Mouse (Mus musculus): ENCODE measurements around the gene Prkcb. TPM values are rescaled to one million over a fixed set of nuclear protein-coding genes. Genes with fewer than 3 reads are reported as not detected.

Gene Prkcb
- polyA plus RNA-seq, 1 experiment = 17.8 TPM

GRCm38 (mm10) chr7:122403343-122403742 is 114.8 kb downstream of the Prkcb start:
- Histone ChIP-seq H3K36me3 (ENCODE audit: control insufficient read depth, insufficient read depth) (no peaks in the 10 kb centered on the region), H3K79me2 (ENCODE audit: control insufficient read depth, insufficient read depth) (no peaks in the 10 kb centered on the region), H3K27me3 (ENCODE audit: control insufficient read depth, insufficient read depth, insufficient read length) (no peaks in the 10 kb centered on the region), H3K4me3 (ENCODE audit: insufficient read depth, poor library complexity, severe bottlenecking) (no peak overlapping the region), H3ac (ENCODE audit: control insufficient read depth, insufficient read length, low read depth) (no peak overlapping the region), H3K79me3 (ENCODE audit: low read depth) (no peaks in the 10 kb centered on the region)
- no peak for TF ChIP-seq MAX (IDR thresholded peaks at IDR 0.05)
- no peak for TF ChIP-seq CTCF (IDR thresholded peaks at IDR 0.05; ENCODE audit: control insufficient read depth, insufficient read depth, insufficient read length)
- no peak for TF ChIP-seq MYOG (IDR thresholded peaks at IDR 0.05; ENCODE audit: control insufficient read depth, extremely low read depth, insufficient read length)
- TF ChIP-seq FOSL1 (IDR thresholded peaks at IDR 0.05; ENCODE audit: insufficient read depth, low read length, poor library complexity, severe bottlenecking) = no peak
- TF ChIP-seq CEBPB (IDR thresholded peaks at IDR 0.05; ENCODE audit: low read depth) = no peak
- no peak for TF ChIP-seq MYOD1 (IDR thresholded peaks at IDR 0.05; ENCODE audit: control insufficient read depth, insufficient read length, low read depth)
- no peak for TF ChIP-seq USF1 (IDR thresholded peaks at IDR 0.05; ENCODE audit: low read depth)

DNA sequence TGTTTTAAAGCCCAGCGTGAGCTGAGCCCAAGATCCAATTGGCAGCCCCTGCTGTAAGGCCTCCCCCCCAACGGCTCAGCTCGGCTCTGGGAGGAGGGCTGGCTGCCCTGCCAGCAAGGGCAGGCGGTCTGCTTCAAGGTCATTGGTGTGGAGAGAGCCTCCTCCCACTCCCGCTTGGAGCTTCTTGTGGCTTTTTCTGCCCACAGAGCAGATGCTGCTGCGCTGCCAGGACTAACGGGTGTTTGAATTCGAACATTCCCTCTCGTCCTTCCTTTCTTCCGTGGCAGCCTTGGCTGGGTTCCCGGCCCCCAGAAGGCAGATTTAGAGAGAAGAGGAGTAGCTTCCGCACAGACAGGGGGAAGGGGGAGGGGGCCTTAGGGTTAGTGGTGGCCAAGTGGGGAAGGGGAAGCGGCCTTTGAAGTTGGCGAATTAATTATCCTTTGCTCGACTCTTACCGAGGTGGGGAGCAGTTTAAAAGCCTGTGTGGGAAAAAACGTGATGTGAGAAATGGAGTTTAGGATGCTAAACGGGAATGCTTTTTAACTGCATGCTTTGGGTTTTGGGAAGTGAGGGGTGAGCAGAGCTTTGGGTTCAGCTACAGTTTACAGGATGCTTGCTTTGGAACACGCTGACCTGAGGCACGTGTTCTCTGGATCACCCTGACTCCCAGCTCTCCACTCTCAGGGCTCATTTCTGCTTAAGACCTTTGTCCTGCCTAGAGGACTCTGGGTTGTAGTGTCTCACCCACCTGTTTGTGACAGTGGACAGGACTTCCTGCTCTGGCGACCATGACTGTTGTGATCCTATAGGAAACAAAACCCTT is 116.2 kb downstream of the Prkcb start:
- Histone ChIP-seq H3K36me3 (ENCODE audit: control insufficient read depth, insufficient read depth) (no peaks in the 10 kb centered on the region), H3K27me3 (ENCODE audit: control insufficient read depth, insufficient read depth, insufficient read length) (no peaks in the 10 kb centered on the region), H3ac (ENCODE audit: control insufficient read depth, insufficient read length, low read depth) (no peak overlapping the region), H3K4me3 (ENCODE audit: insufficient read depth, poor library complexity, severe bottlenecking) (no peak overlapping the region), H3K79me3 (ENCODE audit: low read depth) (no peaks in the 10 kb centered on the region), H3K79me2 (ENCODE audit: control insufficient read depth, insufficient read depth) (no peaks in the 10 kb centered on the region)
- TF ChIP-seq CEBPB (IDR thresholded peaks at IDR 0.05; ENCODE audit: low read depth) = no peak

GRCm38 (mm10) chr7:122406625-122407024 is 118.1 kb downstream of the Prkcb start:
- Histone ChIP-seq H3ac (ENCODE audit: control insufficient read depth, insufficient read length, low read depth) (no peak overlapping the region), H3K4me3 (ENCODE audit: insufficient read depth, poor library complexity, severe bottlenecking) (no peak overlapping the region), H3K79me2 (ENCODE audit: control insufficient read depth, insufficient read depth) (no peaks in the 10 kb centered on the region), H3K79me3 (ENCODE audit: low read depth) (no peaks in the 10 kb centered on the region), H3K36me3 (ENCODE audit: control insufficient read depth, insufficient read depth) (no peaks in the 10 kb centered on the region), H3K27me3 (ENCODE audit: control insufficient read depth, insufficient read depth, insufficient read length) (no peaks in the 10 kb centered on the region)
- TF ChIP-seq MYOD1 (IDR thresholded peaks at IDR 0.05; ENCODE audit: control insufficient read depth, insufficient read length, low read depth) (no peak), FOSL1 (IDR thresholded peaks at IDR 0.05; ENCODE audit: insufficient read depth, low read length, poor library complexity, severe bottlenecking) (no peak), MAX (IDR thresholded peaks at IDR 0.05) (no peak), CEBPB (IDR thresholded peaks at IDR 0.05; ENCODE audit: low read depth) (no peak)

DNA sequence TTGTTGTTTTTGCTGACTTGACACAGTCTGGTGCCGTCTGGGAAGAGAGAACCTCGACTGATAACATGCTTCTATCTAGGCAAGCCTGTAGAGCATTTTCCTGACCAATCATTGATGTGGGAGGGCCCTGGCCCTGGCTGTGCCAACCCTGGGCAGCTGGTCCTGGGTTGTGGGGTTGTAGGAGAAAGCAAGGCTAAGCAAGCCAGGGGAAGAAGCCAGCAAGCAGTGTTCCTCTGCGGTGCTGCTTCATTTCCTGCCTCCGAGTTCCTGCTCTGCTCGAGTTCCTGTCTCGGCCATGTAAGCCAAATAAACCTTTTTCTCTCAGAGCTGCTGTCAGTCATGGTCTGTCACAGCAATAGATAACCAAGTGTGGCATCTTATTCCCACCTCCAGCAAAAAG is 121.4 kb downstream of the Prkcb start:
- H3K27me3 ChIP-seq (ENCODE audit: control insufficient read depth, insufficient read depth, insufficient read length) = no peaks in the 10 kb centered on the region
- H3K4me3 ChIP-seq (ENCODE audit: insufficient read depth, poor library complexity, severe bottlenecking) = no peak overlapping the region
- no peak overlapping the region for H3ac ChIP-seq (ENCODE audit: control insufficient read depth, insufficient read length, low read depth)
- H3K79me3 ChIP-seq (ENCODE audit: low read depth) = no peaks in the 10 kb centered on the region
- H3K79me2 ChIP-seq (ENCODE audit: control insufficient read depth, insufficient read depth) = no peaks in the 10 kb centered on the region
- no peaks in the 10 kb centered on the region for H3K36me3 ChIP-seq (ENCODE audit: control insufficient read depth, insufficient read depth)
- TF ChIP-seq USF1 (IDR thresholded peaks at IDR 0.05; ENCODE audit: low read depth) = no peak
- TF ChIP-seq MYOD1 (IDR thresholded peaks at IDR 0.05; ENCODE audit: control insufficient read depth, insufficient read length, low read depth) = no peak
- TF ChIP-seq CEBPB (IDR thresholded peaks at IDR 0.05; ENCODE audit: low read depth) = no peak
- no peak for TF ChIP-seq FOSL1 (IDR thresholded peaks at IDR 0.05; ENCODE audit: insufficient read depth, low read length, poor library complexity, severe bottlenecking)
- no peak for TF ChIP-seq MYOG (IDR thresholded peaks at IDR 0.05; ENCODE audit: control insufficient read depth, extremely low read depth, insufficient read length)
- TF ChIP-seq CTCF (IDR thresholded peaks at IDR 0.05; ENCODE audit: control insufficient read depth, insufficient read depth, insufficient read length) = no peak
- no peak for TF ChIP-seq MAX (IDR thresholded peaks at IDR 0.05)

GRCm38 (mm10) chr7:122410873-122411272 is 122.3 kb downstream of the Prkcb start:
- H3ac ChIP-seq (ENCODE audit: control insufficient read depth, insufficient read length, low read depth) = no peak overlapping the region
- no peak overlapping the region for H3K4me3 ChIP-seq (ENCODE audit: insufficient read depth, poor library complexity, severe bottlenecking)
- H3K27me3 ChIP-seq (ENCODE audit: control insufficient read depth, insufficient read depth, insufficient read length) = no peaks in the 10 kb centered on the region
- H3K79me2 ChIP-seq (ENCODE audit: control insufficient read depth, insufficient read depth) = no peaks in the 10 kb centered on the region
- no peaks in the 10 kb centered on the region for H3K36me3 ChIP-seq (ENCODE audit: control insufficient read depth, insufficient read depth)
- H3K79me3 ChIP-seq (ENCODE audit: low read depth) = no peaks in the 10 kb centered on the region
- TF ChIP-seq FOSL1 (IDR thresholded peaks at IDR 0.05; ENCODE audit: insufficient read depth, low read length, poor library complexity, severe bottlenecking) (peak; percentile 87), CEBPB (IDR thresholded peaks at IDR 0.05; ENCODE audit: low read depth) (peak; percentile 78), MYOD1 (IDR thresholded peaks at IDR 0.05; ENCODE audit: control insufficient read depth, insufficient read length, low read depth) (peak; percentile 7), MAX (IDR thresholded peaks at IDR 0.05) (no peak)

GRCm38 (mm10) chr7:122413231-122413630 is 124.7 kb downstream of the Prkcb start:
- Histone ChIP-seq H3K79me2 (ENCODE audit: control insufficient read depth, insufficient read depth) (no peaks in the 10 kb centered on the region), H3K4me3 (ENCODE audit: insufficient read depth, poor library complexity, severe bottlenecking) (no peak overlapping the region), H3K27me3 (ENCODE audit: control insufficient read depth, insufficient read depth, insufficient read length) (no peaks in the 10 kb centered on the region), H3K36me3 (ENCODE audit: control insufficient read depth, insufficient read depth) (no peaks in the 10 kb centered on the region), H3ac (ENCODE audit: control insufficient read depth, insufficient read length, low read depth) (no peak overlapping the region), H3K79me3 (ENCODE audit: low read depth) (no peaks in the 10 kb centered on the region)
- TF ChIP-seq MYOG (IDR thresholded peaks at IDR 0.05; ENCODE audit: control insufficient read depth, extremely low read depth, insufficient read length) = no peak
- no peak for TF ChIP-seq FOSL1 (IDR thresholded peaks at IDR 0.05; ENCODE audit: insufficient read depth, low read length, poor library complexity, severe bottlenecking)
- no peak for TF ChIP-seq MAX (IDR thresholded peaks at IDR 0.05)
- no peak for TF ChIP-seq USF1 (IDR thresholded peaks at IDR 0.05; ENCODE audit: low read depth)
- TF ChIP-seq CTCF (IDR thresholded peaks at IDR 0.05; ENCODE audit: control insufficient read depth, insufficient read depth, insufficient read length) = no peak
- no peak for TF ChIP-seq CEBPB (IDR thresholded peaks at IDR 0.05; ENCODE audit: low read depth)
- no peak for TF ChIP-seq MYOD1 (IDR thresholded peaks at IDR 0.05; ENCODE audit: control insufficient read depth, insufficient read length, low read depth)
